Mouse (Mus musculus) testis, adult 10 weeks (tissue): ENCODE results near the gene Slc6a17. TPM values are rescaled to one million over a fixed set of nuclear protein-coding genes. Genes with fewer than 3 reads are reported as not detected.

Experiments used
- polyA plus RNA-seq: library from polyadenylated mRNA; stranded (reverse); fragments of 350-450 nt; fragmentation: Illumina TruSeq; extraction: RNeasy Lipid Tissue Mini Kit (QIAGEN cat#74804); gene quantifications from one replicate; pipeline ENCODE4 v1.2.3, GENCODE M21; 2014; ENCODE audit warnings: low read depth, low replicate concordance

The Slc6a17 gene
- 0.41 TPM for polyA plus RNA-seq

GRCm38 (mm10) chr3:107517631-107518108 is at the start of gene Slc6a17:
Slc6a17 (minus strand) TSS chr3:107518018.

GRCm38 (mm10) chr3:107554842-107555241 is 37.0 kb upstream of the Slc6a17 start, which contains the start of gene Ubl4b:
Ubl4b (minus strand) TSS chr3:107555073.

GRCm38 (mm10) chr3:107459196-107459772 is 58.5 kb downstream of the Slc6a17 start, which contains the start of gene Kcnc4:
Kcnc4 (minus strand) TSS chr3:107459552.

Other genes starting within 250 kb of the Slc6a17 start
- gene Lamtor5, start 239.2 kb downstream of the Slc6a17 start, polyA plus RNA-seq = 98.9 TPM
- 5.9 TPM for gene Slc16a4, start 226.8 kb downstream of the Slc6a17 start, polyA plus RNA-seq
- 9.2 TPM for gene Rbm15, start 184.3 kb downstream of the Slc6a17 start, polyA plus RNA-seq
- gene Kcnc4, start 58.5 kb downstream of the Slc6a17 start, polyA plus RNA-seq = not detected
- 75.8 TPM for gene Ubl4b, start 37.1 kb upstream of the Slc6a17 start, polyA plus RNA-seq
- 0.11 TPM for gene Alx3, start 77.0 kb upstream of the Slc6a17 start, polyA plus RNA-seq
- not detected for gene Gm10961, start 113.3 kb upstream of the Slc6a17 start, polyA plus RNA-seq
- 4.4 TPM for gene Strip1, start 113.7 kb upstream of the Slc6a17 start, polyA plus RNA-seq
- 85.4 TPM for gene Ahcyl1, start 178.5 kb upstream of the Slc6a17 start, polyA plus RNA-seq
- gene Csf1, start 242.5 kb upstream of the Slc6a17 start, polyA plus RNA-seq = 2.3 TPM